Mouse (Mus musculus): ENCODE data around the gene Slc35b4. TPM values are rescaled to one million over a fixed set of nuclear protein-coding genes. Genes with fewer than 3 reads are reported as not detected.

Slc35b4 gene
- polyA plus RNA-seq, 1 experiment: 49.6 TPM

DNA sequence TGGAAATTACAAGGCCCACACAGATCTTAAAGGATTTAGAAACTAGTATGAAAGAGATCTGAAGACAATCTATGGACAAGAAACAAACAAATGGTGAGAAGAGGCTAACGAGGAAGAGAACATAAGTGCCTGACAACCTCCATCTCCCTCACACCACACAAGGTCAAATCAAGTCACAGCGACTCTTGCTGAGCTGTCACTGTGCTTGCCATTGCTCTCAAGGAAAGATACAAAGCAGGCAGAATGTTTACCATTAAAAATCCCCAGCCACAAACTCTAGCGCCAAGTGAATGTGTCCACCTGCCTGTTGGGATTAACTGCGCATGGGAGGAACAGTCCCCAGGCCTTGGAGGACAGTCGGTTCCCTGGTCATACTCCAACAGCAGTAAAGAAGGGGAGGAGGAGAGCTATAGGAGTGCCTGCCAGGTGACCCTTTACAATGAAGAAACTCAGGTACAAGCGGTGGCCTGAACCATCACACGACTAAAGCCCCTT, 16.0 kb downstream of the Slc35b4 start:
- WGBS: 96% methylated on average over 7 of the region's 7 CpGs
- Histone ChIP-seq H3K4me1 (replicated peaks; ENCODE audit: control insufficient read depth, insufficient read depth, low read length) (peaks cover 14% of the 10 kb centered on the region), H3K27ac (ENCODE audit: control insufficient read depth, insufficient read depth, low read length) (no peak overlapping the region), H3K27me3 (ENCODE audit: control insufficient read depth, insufficient read depth, low read length) (no peaks in the 10 kb centered on the region), H3K36me3 (ENCODE audit: control insufficient read depth, insufficient read depth, low read length) (peaks cover 81% of the 10 kb centered on the region), H3K4me3 (ENCODE audit: control insufficient read depth, insufficient read depth, low read length) (no peak overlapping the region)
- DNase-seq: no peak
- TF ChIP-seq CTCF (IDR thresholded peaks at IDR 0.05; ENCODE audit: borderline replicate concordance, control insufficient read depth, extremely low read depth, insufficient read depth, low read length, poor library complexity): no peak
- no peak for TF ChIP-seq POLR2A (IDR thresholded peaks at IDR 0.05; ENCODE audit: control insufficient read depth, extremely low read depth, insufficient read depth, low read length, poor library complexity)

- WGBS: 96% methylated on average over 23 of the region's 23 CpGs
- H3K27ac ChIP-seq (ENCODE audit: control insufficient read depth, insufficient read depth, low read length): no peak overlapping the region
- peaks cover 74% of the 10 kb centered on the region for H3K36me3 ChIP-seq (ENCODE audit: control insufficient read depth, insufficient read depth, low read length)
- peaks cover 19% of the 10 kb centered on the region for H3K4me1 ChIP-seq (replicated peaks; ENCODE audit: control insufficient read depth, insufficient read depth, low read length)
- no peak overlapping the region for H3K4me3 ChIP-seq (ENCODE audit: control insufficient read depth, insufficient read depth, low read length)
- no peak for TF ChIP-seq POLR2A (IDR thresholded peaks at IDR 0.05; ENCODE audit: control insufficient read depth, extremely low read depth, insufficient read depth, low read length, poor library complexity)
- no peak for TF ChIP-seq CTCF (IDR thresholded peaks at IDR 0.05; ENCODE audit: borderline replicate concordance, control insufficient read depth, extremely low read depth, insufficient read depth, low read length, poor library complexity)
- no peaks in the 10 kb centered on the region for H3K27me3 ChIP-seq (ENCODE audit: control insufficient read depth, insufficient read depth, low read length)
- DNase-seq: no peak
These were observed 16.7 kb downstream of the Slc35b4 start for GRCm38 (mm10) chr6:34159998-34160815.

DNA sequence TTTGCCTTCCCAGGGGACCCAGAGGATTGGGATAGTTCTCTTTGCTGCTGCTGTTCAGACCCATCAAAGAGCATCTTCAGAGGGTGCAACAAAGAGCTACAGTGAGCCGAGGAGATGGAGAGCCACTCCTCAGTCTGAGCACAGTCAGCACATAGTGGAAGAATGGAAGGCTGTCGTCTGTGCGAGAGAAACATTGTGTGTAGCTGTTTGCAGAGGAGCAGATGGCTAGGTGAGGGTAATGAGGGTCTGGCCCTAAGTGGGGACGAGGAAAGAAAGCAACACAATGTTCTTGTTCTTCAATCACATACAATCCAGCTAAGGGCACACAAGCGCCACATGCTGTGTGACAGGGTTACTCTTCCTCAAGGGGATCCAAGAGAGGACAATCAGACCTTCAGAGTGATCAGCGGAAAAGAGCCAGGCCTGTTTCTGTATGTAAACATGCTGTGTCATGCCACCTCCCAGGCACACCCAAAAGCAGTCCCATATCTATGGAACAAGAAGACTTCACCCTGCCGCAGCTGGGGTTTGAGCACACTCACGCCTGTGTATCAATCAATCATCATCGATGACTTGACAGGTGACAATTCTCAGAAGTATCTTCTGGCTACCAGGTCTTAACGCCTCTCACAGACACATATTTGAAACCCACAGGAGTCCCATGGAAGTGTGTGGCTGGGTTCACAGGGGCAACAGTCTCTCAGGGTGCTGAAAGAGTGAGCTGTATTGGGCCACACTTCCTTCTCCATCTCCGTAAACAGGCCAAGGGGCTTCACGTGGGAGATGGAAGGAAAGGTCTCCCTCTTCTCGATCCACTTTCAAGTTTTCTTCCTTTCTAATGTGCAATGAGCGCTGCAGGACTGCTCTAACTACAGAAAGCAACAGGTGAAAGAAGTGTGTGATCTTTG, 19.8 kb downstream of the Slc35b4 start:
- Histone ChIP-seq H3K4me3 (ENCODE audit: control insufficient read depth, insufficient read depth, low read length) (no peak overlapping the region), H3K27ac (ENCODE audit: control insufficient read depth, insufficient read depth, low read length) (peak overlapping the region; percentile 71), H3K4me1 (replicated peaks; ENCODE audit: control insufficient read depth, insufficient read depth, low read length) (peaks cover 41% of the 10 kb centered on the region), H3K36me3 (ENCODE audit: control insufficient read depth, insufficient read depth, low read length) (peaks cover 50% of the 10 kb centered on the region), H3K27me3 (ENCODE audit: control insufficient read depth, insufficient read depth, low read length) (no peaks in the 10 kb centered on the region)
- no peak for DNase-seq
- TF ChIP-seq CTCF (IDR thresholded peaks at IDR 0.05; ENCODE audit: borderline replicate concordance, control insufficient read depth, extremely low read depth, insufficient read depth, low read length, poor library complexity) (no peak), POLR2A (IDR thresholded peaks at IDR 0.05; ENCODE audit: control insufficient read depth, extremely low read depth, insufficient read depth, low read length, poor library complexity) (no peak)
- 55% methylated on average over 14 of the region's 14 CpGs for WGBS

DNA sequence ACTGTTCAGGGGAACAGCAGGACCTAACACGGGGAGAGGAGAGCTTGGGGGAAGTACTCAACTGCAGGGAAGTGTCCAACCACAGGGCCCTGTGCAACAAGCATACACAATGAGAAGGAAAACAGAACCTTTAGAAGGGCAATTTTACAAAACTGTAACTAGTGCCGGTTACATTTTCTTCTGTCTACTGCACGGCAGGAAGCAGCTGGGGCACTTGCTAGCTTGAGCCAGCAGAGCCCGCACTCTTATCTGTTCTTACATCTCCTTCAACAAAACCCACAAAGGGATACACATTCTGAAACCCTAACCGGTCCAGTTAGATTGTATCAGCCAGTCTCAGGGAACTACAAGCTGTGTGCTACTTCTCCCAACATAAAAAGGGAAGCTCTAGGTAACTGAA, 20.9 kb downstream of the Slc35b4 start:
- H3K27ac ChIP-seq (ENCODE audit: control insufficient read depth, insufficient read depth, low read length): peak overlapping the region; percentile 96
- peaks cover 44% of the 10 kb centered on the region for H3K4me1 ChIP-seq (replicated peaks; ENCODE audit: control insufficient read depth, insufficient read depth, low read length)
- no peaks in the 10 kb centered on the region for H3K27me3 ChIP-seq (ENCODE audit: control insufficient read depth, insufficient read depth, low read length)
- 5% methylated on average over 5 of the region's 5 CpGs for WGBS
- H3K4me3 ChIP-seq (ENCODE audit: control insufficient read depth, insufficient read depth, low read length): no peak overlapping the region
- DNase-seq: no peak
- H3K36me3 ChIP-seq (ENCODE audit: control insufficient read depth, insufficient read depth, low read length): peaks cover 39% of the 10 kb centered on the region
- TF ChIP-seq POLR2A (IDR thresholded peaks at IDR 0.05; ENCODE audit: control insufficient read depth, extremely low read depth, insufficient read depth, low read length, poor library complexity) (no peak), CTCF (IDR thresholded peaks at IDR 0.05; ENCODE audit: borderline replicate concordance, control insufficient read depth, extremely low read depth, insufficient read depth, low read length, poor library complexity) (no peak)

DNA sequence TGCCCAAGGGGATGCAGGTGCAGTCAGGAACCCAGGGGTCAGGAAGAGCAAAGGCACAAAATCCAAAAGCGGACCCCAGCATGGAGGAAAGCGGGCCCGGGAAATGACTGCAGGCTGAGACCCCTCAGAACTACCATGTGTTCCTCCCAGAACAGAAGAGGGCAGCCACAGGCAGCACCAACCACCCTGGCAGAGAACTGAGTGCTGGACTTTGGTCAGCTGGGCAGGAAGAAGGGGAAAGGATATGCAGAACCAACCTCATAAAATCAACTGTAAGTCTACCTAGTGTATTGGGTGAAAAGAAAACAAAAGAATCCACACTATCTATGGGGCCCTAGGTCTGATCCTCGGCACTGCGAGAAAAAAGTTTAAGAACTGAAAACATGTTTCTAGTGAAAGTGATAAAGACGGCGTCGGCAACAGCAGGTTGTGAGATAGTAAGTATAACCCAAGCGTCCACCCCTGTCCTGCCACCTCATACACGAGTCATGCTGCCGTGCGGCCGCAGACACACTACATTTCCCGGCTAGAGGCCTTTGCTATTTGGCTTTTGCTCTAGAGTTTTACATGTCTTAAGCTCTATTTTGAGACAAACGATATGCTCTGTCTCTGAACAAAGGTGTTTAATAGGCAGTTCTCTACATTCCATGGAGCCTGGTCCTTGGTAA, 21.6 kb downstream of the Slc35b4 start:
- H3K27ac ChIP-seq (ENCODE audit: control insufficient read depth, insufficient read depth, low read length): peak overlapping the region; percentile 96
- TF ChIP-seq POLR2A (IDR thresholded peaks at IDR 0.05; ENCODE audit: control insufficient read depth, extremely low read depth, insufficient read depth, low read length, poor library complexity) (no peak), CTCF (IDR thresholded peaks at IDR 0.05; ENCODE audit: borderline replicate concordance, control insufficient read depth, extremely low read depth, insufficient read depth, low read length, poor library complexity) (no peak)
- peaks cover 32% of the 10 kb centered on the region for H3K36me3 ChIP-seq (ENCODE audit: control insufficient read depth, insufficient read depth, low read length)
- no peaks in the 10 kb centered on the region for H3K27me3 ChIP-seq (ENCODE audit: control insufficient read depth, insufficient read depth, low read length)
- DNase-seq: no peak
- 30% methylated on average over 15 of the region's 15 CpGs for WGBS
- no peak overlapping the region for H3K4me3 ChIP-seq (ENCODE audit: control insufficient read depth, insufficient read depth, low read length)
- H3K4me1 ChIP-seq (replicated peaks; ENCODE audit: control insufficient read depth, insufficient read depth, low read length): peaks cover 45% of the 10 kb centered on the region

GRCm38 (mm10) chr6:34154202-34154601, 22.7 kb downstream of the Slc35b4 start:
- 0 out of 2 replicates have a peak overlapping the region, but pooled peaks have one; percentile 16 for H3K27ac ChIP-seq (ENCODE audit: control insufficient read depth, insufficient read depth, low read length)
- peaks cover 51% of the 10 kb centered on the region for H3K4me1 ChIP-seq (replicated peaks; ENCODE audit: control insufficient read depth, insufficient read depth, low read length)

More at GRCm38 (mm10) chr6:34154202-34154601, 22.7 kb downstream of the Slc35b4 start:
- Histone ChIP-seq H3K4me3 (ENCODE audit: control insufficient read depth, insufficient read depth, low read length) (no peak overlapping the region), H3K36me3 (ENCODE audit: control insufficient read depth, insufficient read depth, low read length) (peaks cover 21% of the 10 kb centered on the region), H3K27me3 (ENCODE audit: control insufficient read depth, insufficient read depth, low read length) (no peaks in the 10 kb centered on the region)
- no peak for DNase-seq
- TF ChIP-seq POLR2A (IDR thresholded peaks at IDR 0.05; ENCODE audit: control insufficient read depth, extremely low read depth, insufficient read depth, low read length, poor library complexity): no peak
- no peak for TF ChIP-seq CTCF (IDR thresholded peaks at IDR 0.05; ENCODE audit: borderline replicate concordance, control insufficient read depth, extremely low read depth, insufficient read depth, low read length, poor library complexity)
- WGBS: 69% methylated on average over 3 of the region's 3 CpGs
